Mouse (Mus musculus): ENCODE measurements around the gene Exoc3l. TPM values are rescaled to one million over a fixed set of nuclear protein-coding genes. Genes with fewer than 3 reads are reported as not detected.
"Not testable (repeated sequence)": the region's sequence is repeated elsewhere in the genome, so short reads cannot be mapped to it uniquely, and the experiment has no call there.

The Exoc3l gene
- total RNA-seq, 1 experiment from 2014 or later = 16.0 TPM

GRCm38 (mm10) chr8:105291802-105292201 lies 4.1 kb downstream of the Exoc3l start:
- DNase-seq = not testable (repeated sequence)

GRCm38 (mm10) chr8:105291364-105291763 lies 4.5 kb downstream of the Exoc3l start:
- not testable (repeated sequence) for DNase-seq

DNA sequence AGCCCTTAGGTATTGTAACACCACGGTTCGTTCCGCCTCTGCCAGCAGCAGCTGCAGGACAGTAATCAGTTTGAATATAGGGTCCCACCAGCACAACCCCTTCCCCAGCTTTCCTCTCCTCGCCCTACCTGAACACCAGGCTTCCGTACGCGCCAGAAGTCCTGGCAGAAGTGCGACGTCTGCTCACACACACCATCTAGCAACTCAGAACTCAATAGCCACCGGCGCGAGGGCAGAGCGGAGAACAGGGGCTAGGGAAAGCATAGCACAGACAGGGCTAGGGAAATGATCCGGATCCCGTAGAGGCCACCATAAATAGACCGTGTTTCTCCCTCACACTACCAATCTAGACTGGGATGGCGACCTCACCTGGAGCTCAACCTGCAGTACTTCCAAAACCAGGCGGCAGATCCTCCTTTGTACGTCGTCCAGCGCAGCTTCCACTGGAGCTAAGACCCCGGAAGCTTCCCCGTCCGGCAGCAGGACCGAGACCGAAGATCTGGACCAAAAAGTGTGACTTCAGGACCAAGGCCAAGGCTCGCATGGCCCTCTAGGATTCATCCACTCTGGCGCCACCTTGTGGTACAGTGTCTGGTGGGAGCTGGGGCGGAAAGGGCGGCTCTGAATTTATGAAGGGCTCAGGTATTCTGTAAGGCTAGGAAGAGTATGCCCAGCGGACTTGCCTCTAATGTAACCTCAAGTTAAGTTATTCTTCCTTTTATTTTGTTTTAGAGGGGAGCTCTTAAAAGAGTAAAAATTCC lies 5.2 kb downstream of the Exoc3l start:
- peak; percentile 96 for DNase-seq

DNA sequence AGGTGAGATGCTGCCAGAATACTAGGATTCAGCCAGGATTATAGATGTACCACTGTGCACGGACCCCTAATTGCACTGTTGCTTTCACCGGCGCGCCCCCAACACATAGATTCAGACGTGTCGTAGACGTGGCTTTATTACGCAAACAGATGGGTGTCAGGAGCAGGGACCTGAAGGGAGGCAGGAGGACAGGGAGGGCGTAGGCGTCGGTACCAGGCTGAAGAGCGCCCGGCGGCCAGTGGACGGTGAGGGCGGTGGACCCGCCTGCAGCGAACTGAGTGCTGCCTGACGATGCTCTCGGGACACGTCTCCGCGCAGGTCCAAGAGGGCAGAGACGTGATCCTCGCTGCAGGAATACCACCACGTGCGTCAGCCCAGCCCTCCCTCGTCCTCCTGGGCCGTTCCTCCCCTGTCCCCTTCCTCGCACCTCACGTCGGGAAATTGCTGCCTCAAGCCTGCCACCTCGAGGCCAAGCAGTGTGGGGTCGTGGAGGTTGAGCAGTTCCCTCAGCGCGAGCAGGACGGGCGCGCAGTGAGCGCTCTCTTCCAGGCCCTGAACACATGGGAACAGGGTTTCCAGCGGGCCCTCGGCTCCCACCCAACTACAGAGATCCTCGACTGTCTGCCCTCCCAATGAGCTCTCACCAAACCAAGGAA lies 6.0 kb downstream of the Exoc3l start, which contains the start of gene 4931428F04Rik:
Gene 4931428F04Rik, minus strand, starts transcription at position 60 of the 656 bp plus-strand sequence.
- peak; percentile 82 for DNase-seq

DNA sequence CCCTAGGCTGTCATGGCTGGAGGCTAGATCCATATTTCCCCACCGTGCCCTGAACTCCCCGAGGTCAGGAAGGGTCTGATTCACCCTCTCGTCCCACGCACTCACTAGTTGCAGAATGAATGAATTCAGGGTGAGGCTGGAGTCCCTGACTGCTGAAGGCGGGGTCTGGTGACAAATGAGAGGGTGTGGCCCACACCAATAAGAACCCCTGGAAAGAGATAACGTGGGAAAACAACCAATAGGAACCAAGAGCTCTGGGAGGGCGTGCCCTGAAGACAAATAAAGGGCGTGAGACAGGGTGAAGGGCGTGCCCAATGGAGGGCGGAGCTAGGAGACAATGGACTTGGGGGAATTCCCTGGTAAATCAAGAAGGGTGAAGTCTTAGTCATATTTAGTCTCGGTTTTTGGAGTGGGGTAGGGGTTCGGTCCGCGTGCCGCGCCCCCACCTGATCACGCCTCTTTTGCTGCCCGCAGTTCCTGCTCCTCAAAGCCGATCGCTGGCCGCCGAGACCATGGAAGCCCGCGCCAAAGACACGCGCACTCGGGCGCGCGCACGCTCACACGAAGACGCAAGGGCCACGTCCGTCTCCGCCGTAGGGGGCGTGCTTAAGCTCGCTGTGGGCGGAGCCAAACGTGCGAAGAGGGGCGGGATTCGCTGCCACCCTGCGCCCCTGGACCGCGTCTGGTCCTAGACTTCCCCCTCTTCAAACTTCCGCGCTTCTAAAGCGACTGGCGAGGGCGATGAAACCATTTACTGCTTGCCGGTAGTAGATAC lies 6.8 kb downstream of the Exoc3l start:
- peak; percentile 96 for DNase-seq

DNA sequence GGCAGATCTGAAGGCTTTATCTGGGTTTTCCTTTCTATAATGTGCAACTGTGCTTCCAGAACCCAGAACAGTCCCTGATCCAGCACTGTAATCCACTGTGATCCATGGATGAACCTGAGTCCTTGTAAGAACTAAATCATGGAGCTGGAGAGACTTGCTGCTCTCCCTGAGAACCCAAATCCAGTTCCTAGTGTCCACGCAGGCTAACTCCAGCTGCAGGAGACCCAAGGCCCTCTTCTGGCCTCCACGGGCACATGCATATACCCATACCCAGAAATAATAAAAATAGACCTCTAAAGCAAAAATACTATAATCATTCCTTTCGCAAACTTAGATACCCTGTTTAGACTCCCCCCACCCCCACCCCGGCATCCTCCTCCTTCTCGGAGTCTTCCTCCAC lies 7.7 kb downstream of the Exoc3l start:
- DNase-seq = no peak

DNA sequence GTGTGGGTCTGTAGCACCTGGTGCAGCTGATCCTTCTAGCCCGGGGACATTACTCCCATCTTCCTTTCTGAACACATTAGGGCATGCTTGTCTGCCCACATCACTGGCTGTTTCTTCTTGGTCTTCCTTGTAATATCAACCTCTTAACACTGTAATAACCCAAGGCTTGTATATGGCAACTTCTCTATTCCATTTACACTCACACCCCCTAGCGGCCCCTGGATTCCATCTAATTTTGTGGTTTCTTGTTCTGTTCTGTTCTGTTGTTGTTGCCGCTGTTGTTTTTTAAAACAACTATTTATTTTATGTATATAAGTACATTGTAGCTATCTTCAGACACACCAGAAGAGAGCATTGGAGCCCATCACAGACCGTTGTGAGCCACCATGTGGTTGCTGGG lies 9.0 kb downstream of the Exoc3l start:
- no peak for DNase-seq

- DNase-seq = no peak
These were observed 10.4 kb downstream of the Exoc3l start for GRCm38 (mm10) chr8:105285514-105285913.

- peak; percentile 80 for DNase-seq
These were observed 12.8 kb downstream of the Exoc3l start for GRCm38 (mm10) chr8:105283074-105283473.

DNA sequence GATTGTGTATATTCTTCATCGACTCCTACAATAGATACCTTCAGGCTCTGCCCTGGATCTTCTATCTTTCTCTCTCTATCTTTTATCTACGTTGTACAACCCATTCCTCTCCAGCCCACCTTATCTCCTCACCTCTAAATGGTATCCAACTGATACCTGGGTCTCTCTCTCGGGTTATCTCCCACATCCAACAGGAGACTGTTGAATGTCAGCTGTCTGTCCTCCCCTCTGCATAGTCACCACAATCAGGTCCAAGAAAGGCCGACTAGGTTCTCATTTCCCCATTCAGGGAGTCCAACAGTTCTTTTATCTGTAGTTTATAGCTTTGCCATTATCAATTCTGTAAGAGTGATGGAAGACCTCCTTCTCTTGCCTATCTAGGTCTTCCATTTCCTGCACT lies 13.7 kb downstream of the Exoc3l start:
- DNase-seq = no peak

DNA sequence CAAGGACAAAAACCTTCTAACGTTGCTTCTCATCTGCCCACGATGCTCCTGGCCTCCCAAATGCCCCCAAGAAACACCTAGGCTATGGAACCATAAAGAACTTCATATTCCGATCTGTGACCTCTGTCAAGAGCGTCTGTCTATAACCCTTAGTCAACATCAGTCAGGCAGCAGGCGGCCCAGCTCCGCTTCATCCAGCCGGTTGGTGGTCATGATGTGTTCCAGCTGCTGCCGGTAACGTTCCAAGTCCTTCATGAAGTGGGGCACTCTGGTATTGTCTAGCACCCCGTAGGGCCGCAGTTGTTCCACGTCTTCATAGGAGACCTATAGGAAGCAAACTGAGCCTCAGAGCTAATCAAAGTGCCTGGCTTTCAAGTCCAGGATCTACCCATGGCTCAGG lies 14.1 kb downstream of the Exoc3l start:
- DNase-seq = no peak

- DNase-seq = no peak
These were observed 15.3 kb downstream of the Exoc3l start for GRCm38 (mm10) chr8:105280567-105280966.

GRCm38 (mm10) chr8:105278911-105279334 lies 17.0 kb downstream of the Exoc3l start:
- DNase-seq = peak; percentile 94

DNA sequence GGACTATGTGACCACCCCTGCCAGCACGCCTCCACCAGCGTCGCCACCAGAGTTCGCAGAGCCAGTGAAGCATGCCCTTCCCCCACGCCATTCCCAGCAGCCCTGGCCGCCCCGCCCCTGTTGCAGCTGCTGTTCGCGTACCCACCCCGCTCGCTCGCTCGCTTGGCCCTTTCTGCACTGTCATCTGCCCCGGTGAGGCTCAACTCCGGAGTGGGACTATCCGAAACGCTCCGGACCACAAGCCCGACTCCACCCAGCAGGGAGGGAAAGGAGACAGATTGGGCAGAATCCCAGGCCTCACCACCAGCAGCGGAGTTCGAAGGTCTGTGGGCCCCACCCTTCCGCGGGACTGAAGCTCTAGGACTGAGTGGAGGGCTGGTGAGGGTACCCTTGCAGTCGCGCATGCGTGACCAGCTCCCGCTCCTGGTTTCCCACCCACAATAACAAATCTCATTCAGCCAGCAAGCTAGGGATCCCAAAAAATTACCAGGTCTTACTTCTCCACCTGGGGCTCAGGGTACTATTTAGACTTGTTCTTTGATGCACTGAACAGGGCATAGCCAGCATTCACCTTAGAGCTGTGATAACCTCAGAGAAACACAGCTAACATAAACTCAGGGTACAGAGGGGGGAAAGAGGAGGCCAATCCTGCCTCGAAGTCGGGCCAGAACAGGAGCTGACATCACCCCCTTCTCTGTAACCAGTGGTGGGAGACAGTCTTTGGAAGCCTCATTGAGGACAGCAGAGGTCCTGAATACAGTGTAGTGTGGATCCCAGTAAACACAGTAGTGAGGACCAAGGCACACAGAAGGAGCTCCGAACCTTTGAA lies 19.4 kb downstream of the Exoc3l start:
- peak; percentile 70 for DNase-seq

GRCm38 (mm10) chr8:105275840-105276239 lies 20.1 kb downstream of the Exoc3l start, which contains the start of gene Nol3:
Nol3 (plus strand) TSS chr8:105276140.
- no peak for DNase-seq

DNA sequence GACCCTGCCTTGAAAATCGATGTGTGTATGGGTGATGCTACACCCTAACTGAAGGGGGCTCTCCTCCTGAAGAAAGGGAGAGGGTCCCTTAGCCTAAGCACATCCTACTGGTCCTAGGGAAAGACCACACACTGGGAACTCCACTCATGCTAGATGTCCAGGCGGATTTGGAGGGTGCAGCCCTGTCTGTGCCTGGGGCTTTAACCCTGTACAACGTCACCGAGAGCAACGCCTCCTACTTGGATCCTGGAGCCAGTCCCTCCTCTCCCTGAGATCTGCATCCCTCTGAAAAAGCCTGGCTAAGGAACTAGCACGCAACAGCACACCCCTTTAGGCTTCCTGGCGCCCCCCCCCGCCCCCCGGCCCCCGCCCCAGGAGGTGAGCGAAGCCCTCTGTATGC lies 20.5 kb downstream of the Exoc3l start:
- DNase-seq = no peak

- no peak for DNase-seq
These were observed 25.1 kb downstream of the Exoc3l start for GRCm38 (mm10) chr8:105270916-105271186.

- DNase-seq = no peak
These were observed 25.6 kb downstream of the Exoc3l start for GRCm38 (mm10) chr8:105270101-105270915.

GRCm38 (mm10) chr8:105269461-105269947 lies 26.4 kb downstream of the Exoc3l start, which contains the start of gene Hsf4:
Hsf4 (plus strand) TSS chr8:105269801.
- peak; percentile 78 for DNase-seq

- peak; percentile 46 for DNase-seq
These were observed 26.8 kb downstream of the Exoc3l start for GRCm38 (mm10) chr8:105269075-105269458.

All from adrenal gland, postnatal 14 days (tissue).